Mouse (Mus musculus) MEL (cell line): ENCODE results near the gene Erlin1. TPM values are rescaled to one million over a fixed set of nuclear protein-coding genes. Genes with fewer than 3 reads are reported as not detected.

Experiments used
- DNase-seq: peaks from one replicate; pipeline ENCODE4 v3.0.0; 2011; ENCODE audit warnings: low read depth, low spot score
- H3K27ac ChIP-seq: 2 replicates; pipeline ENCODE4 v1.5.1; 2012; ENCODE audit warnings: low read depth, mild to moderate bottlenecking, control low read depth, low read length, moderate library complexity; ENCODE audit not compliant: control insufficient read depth
- H3K27me3 ChIP-seq, 2 experiments: fragments of 150-350 bp in 1 of 2; sonication (generic) in 1 of 2; 2 replicates each; pipeline ENCODE4 v1.6.1; 2012; ENCODE audit warnings: low read length in 2 of 2, mild to moderate bottlenecking in 2 of 2, improper control_type of control experiment in 1 of 2, moderate library complexity in 1 of 2; ENCODE audit not compliant: insufficient read depth in 2 of 2, control insufficient read depth in 1 of 2
- H3K36me3 ChIP-seq, 2 experiments: 2 replicates each; pipeline ENCODE4 v1.6.1; 2012 to 2014; ENCODE audit warnings: low read length in 2 of 2, improper control_type of control experiment in 1 of 2, inconsistent platforms in 1 of 2, mild to moderate bottlenecking in 1 of 2; ENCODE audit not compliant: insufficient read depth in 2 of 2, control insufficient read depth in 1 of 2
- H3K4me1 ChIP-seq, 2 experiments: fragments of 150-350 bp in 1 of 2; sonication (generic) in 1 of 2; 2 replicates each; pipeline ENCODE4 v1.6.1; 2012; ENCODE audit warnings: low read length in 2 of 2, improper control_type of control experiment in 1 of 2, mild to moderate bottlenecking in 1 of 2; ENCODE audit not compliant: insufficient read depth in 2 of 2, control insufficient read depth in 1 of 2
- H3K4me3 ChIP-seq, 2 experiments: fragments of 150-350 bp in 1 of 2; sonication (generic) in 1 of 2; 2 replicates each; pipeline ENCODE4 v1.5.1; 2012; ENCODE audit warnings: low read depth in 2 of 2, low read length in 2 of 2, mild to moderate bottlenecking in 2 of 2, moderate library complexity in 2 of 2, control low read depth in 1 of 2, improper control_type of control experiment in 1 of 2; ENCODE audit not compliant: control insufficient read depth in 1 of 2, insufficient read depth in 1 of 2
- H3K79me2 ChIP-seq: 2 replicates; pipeline ENCODE4 v1.6.1; 2012; ENCODE audit warnings: mild to moderate bottlenecking, low read length, moderate library complexity; ENCODE audit not compliant: control insufficient read depth, poor library complexity, insufficient read depth
- H3K9ac ChIP-seq: 2 replicates; pipeline ENCODE4 v1.6.1; 2012; ENCODE audit warnings: low read depth, mild to moderate bottlenecking, control low read depth, low read length, moderate library complexity; ENCODE audit not compliant: control insufficient read depth, poor library complexity, severe bottlenecking
- H3K9me3 ChIP-seq: fragments of 150-350 bp; sonication (generic); replicated peaks from 2 replicates; pipeline ENCODE4 v1.6.1; 2012; ENCODE audit warnings: mild to moderate bottlenecking, low read length, improper control_type of control experiment, moderate library complexity; ENCODE audit not compliant: insufficient read depth
- BHLHE40 ChIP-seq: IDR thresholded peaks from 2 replicates; pipeline ENCODE4 v1.6.1; 2012; ENCODE audit warnings: low read depth, mild to moderate bottlenecking, inconsistent platforms, low read length, improper control_type of control experiment, borderline replicate concordance
- CHD1 ChIP-seq: IDR thresholded peaks from 2 replicates; pipeline ENCODE4 v1.6.1; 2012; ENCODE audit warnings: low read depth, mild to moderate bottlenecking, inconsistent platforms, low read length, improper control_type of control experiment
- CHD2 ChIP-seq: IDR thresholded peaks from 2 replicates; pipeline ENCODE4 v1.6.1; 2011; ENCODE audit warnings: low read length, improper control_type of control experiment
- CTCF ChIP-seq, 3 experiments: IDR thresholded peaks in 2 of 3; conservative IDR thresholded peaks in 1 of 3; 2 replicates each; pipeline ENCODE4 v1.5.1; 2011 to 2012; ENCODE audit warnings: low read length in 3 of 3, low read depth in 2 of 3, mild to moderate bottlenecking in 2 of 3, improper control_type of control experiment in 1 of 3, inconsistent platforms in 1 of 3, mixed read lengths in 1 of 3, moderate library complexity in 1 of 3; ENCODE audit not compliant: control insufficient read depth in 1 of 3, insufficient read depth in 1 of 3, poor library complexity in 1 of 3, severe bottlenecking in 1 of 3
- ELF1 ChIP-seq: IDR thresholded peaks from 2 replicates; pipeline ENCODE4 v1.6.1; 2014; ENCODE audit warnings: low read depth, mild to moderate bottlenecking, inconsistent platforms, low read length, improper control_type of control experiment, moderate library complexity
- EP300 ChIP-seq, 2 experiments: IDR thresholded peaks; 2 replicates each; pipeline ENCODE4 v1.6.1; 2011; ENCODE audit warnings: improper control_type of control experiment in 2 of 2, low read length in 2 of 2, low read depth in 1 of 2, mild to moderate bottlenecking in 1 of 2
- ETS1 ChIP-seq: IDR thresholded peaks from 2 replicates; pipeline ENCODE4 v1.6.1; 2012; ENCODE audit warnings: low read depth, mild to moderate bottlenecking, inconsistent platforms, low read length, improper control_type of control experiment, moderate library complexity
- GABPA ChIP-seq: IDR thresholded peaks from 2 replicates; pipeline ENCODE4 v1.6.1; 2012; ENCODE audit warnings: low read depth, mild to moderate bottlenecking, inconsistent platforms, low read length, improper control_type of control experiment, moderate library complexity
- HCFC1 ChIP-seq: IDR thresholded peaks from 2 replicates; pipeline ENCODE4 v1.6.1; 2012; ENCODE audit warnings: low read depth, mild to moderate bottlenecking, inconsistent platforms, low read length, improper control_type of control experiment, moderate library complexity
- JUND ChIP-seq: IDR thresholded peaks from 2 replicates; pipeline ENCODE4 v1.6.1; 2011; ENCODE audit warnings: low read depth, mild to moderate bottlenecking, improper control_type of control experiment, low read length
- KAT2A ChIP-seq: conservative IDR thresholded peaks from 2 replicates; pipeline ENCODE4 v1.6.1; 2012; ENCODE audit warnings: low read depth, low read length, improper control_type of control experiment, inconsistent platforms
- MAFK ChIP-seq: IDR thresholded peaks from 2 replicates; pipeline ENCODE4 v1.6.1; 2011; ENCODE audit warnings: low read depth, mild to moderate bottlenecking, low read length, improper control_type of control experiment, borderline replicate concordance
- MAX ChIP-seq: IDR thresholded peaks from 2 replicates; pipeline ENCODE4 v1.6.1; 2011; ENCODE audit warnings: low read length, improper control_type of control experiment
- MAZ ChIP-seq: IDR thresholded peaks from 2 replicates; pipeline ENCODE4 v1.6.1; 2012; ENCODE audit warnings: low read depth, mild to moderate bottlenecking, inconsistent platforms, low read length, improper control_type of control experiment
- MEF2A ChIP-seq: IDR thresholded peaks from 2 replicates; pipeline ENCODE4 v1.6.1; 2014; ENCODE audit warnings: low read depth, mild to moderate bottlenecking, inconsistent platforms, low read length, improper control_type of control experiment; ENCODE audit not compliant: poor library complexity, insufficient replicate concordance, severe bottlenecking; ENCODE audit errors: extremely low read depth
- MXI1 ChIP-seq: IDR thresholded peaks from 2 replicates; pipeline ENCODE4 v1.6.1; 2011; ENCODE audit warnings: mild to moderate bottlenecking, low read depth, low read length, improper control_type of control experiment
- MYC ChIP-seq: IDR thresholded peaks from 2 replicates; pipeline ENCODE4 v1.6.1; 2011; ENCODE audit warnings: low read depth, mild to moderate bottlenecking, low read length, improper control_type of control experiment, moderate library complexity
- NELFE ChIP-seq: IDR thresholded peaks from 2 replicates; pipeline ENCODE4 v1.6.1; 2011; ENCODE audit warnings: low read depth, low read length, improper control_type of control experiment
- POLR2A ChIP-seq, 2 experiments: IDR thresholded peaks; 2 replicates each; pipeline ENCODE4 v1.6.1; 2011 to 2012; ENCODE audit warnings: low read length in 2 of 2, mild to moderate bottlenecking in 2 of 2, control low read depth in 1 of 2, improper control_type of control experiment in 1 of 2, low read depth in 1 of 2, moderate library complexity in 1 of 2; ENCODE audit not compliant: control insufficient read depth in 1 of 2, insufficient read depth in 1 of 2, poor library complexity in 1 of 2
- POLR2AphosphoS2 ChIP-seq: IDR thresholded peaks from 2 replicates; pipeline ENCODE4 v1.6.1; 2011; ENCODE audit warnings: low read length, improper control_type of control experiment
- RCOR1 ChIP-seq: IDR thresholded peaks from 2 replicates; pipeline ENCODE4 v1.6.1; 2012; ENCODE audit warnings: low read depth, mild to moderate bottlenecking, inconsistent platforms, low read length, improper control_type of control experiment
- TAL1 ChIP-seq: IDR thresholded peaks from 2 replicates; pipeline ENCODE4 v1.6.1; 2012; ENCODE audit warnings: mild to moderate bottlenecking, inconsistent platforms, low read length, moderate library complexity, mixed read lengths
- TBP ChIP-seq: IDR thresholded peaks from 2 replicates; pipeline ENCODE4 v1.8.0; 2011; ENCODE audit warnings: low read depth, low read length, improper control_type of control experiment
- TCF12 ChIP-seq: IDR thresholded peaks from 2 replicates; pipeline ENCODE4 v1.6.1; 2014; ENCODE audit warnings: low read depth, mild to moderate bottlenecking, inconsistent platforms, low read length, improper control_type of control experiment, moderate library complexity
- UBTF ChIP-seq: IDR thresholded peaks from 2 replicates; pipeline ENCODE4 v1.6.1; 2012; ENCODE audit warnings: low read depth, mild to moderate bottlenecking, inconsistent platforms, low read length, improper control_type of control experiment, moderate library complexity, borderline replicate concordance; ENCODE audit not compliant: insufficient read depth
- USF2 ChIP-seq, 2 experiments: IDR thresholded peaks; 2 replicates each; pipeline ENCODE4 v1.6.1; 2011 to 2012; ENCODE audit warnings: improper control_type of control experiment in 2 of 2, low read length in 2 of 2, borderline replicate concordance in 1 of 2, inconsistent platforms in 1 of 2, low read depth in 1 of 2, mild to moderate bottlenecking in 1 of 2; ENCODE audit not compliant: insufficient read depth in 1 of 2
- ZKSCAN1 ChIP-seq: IDR thresholded peaks from 2 replicates; pipeline ENCODE4 v1.6.1; 2012; ENCODE audit warnings: low read depth, mild to moderate bottlenecking, inconsistent platforms, low read length, improper control_type of control experiment, moderate library complexity
- ZMIZ1 ChIP-seq: IDR thresholded peaks from 2 replicates; pipeline ENCODE4 v1.6.1; 2012; ENCODE audit warnings: low read depth, mild to moderate bottlenecking, inconsistent platforms, low read length, improper control_type of control experiment, moderate library complexity
- polyA plus RNA-seq, 2 experiments: library from polyadenylated mRNA; stranded (reverse) in 1 of 2; unstranded in 1 of 2; fragments of >175 nt in 1 of 2; fragments of >200 nt in 1 of 2; gene quantifications; 2 replicates each; pipeline versions ENCODE4 v1.2.1 to v1.2.4; 2012; ENCODE audit warnings: low replicate concordance in 2 of 2, low read depth in 1 of 2; ENCODE audit not compliant: insufficient read length in 2 of 2, insufficient read depth in 1 of 2, missing spikeins in 1 of 2
- total RNA-seq: library from RNA; depleted of rRNA; stranded (reverse); fragments of 300-350 nt; gene quantifications from 2 replicates; pipeline ENCODE4 v1.2.3, GENCODE M21; 2012

The Erlin1 gene
- total and polyA plus RNA-seq, 3 experiments: 25.0 to 108 (median 39.5) TPM

DNA sequence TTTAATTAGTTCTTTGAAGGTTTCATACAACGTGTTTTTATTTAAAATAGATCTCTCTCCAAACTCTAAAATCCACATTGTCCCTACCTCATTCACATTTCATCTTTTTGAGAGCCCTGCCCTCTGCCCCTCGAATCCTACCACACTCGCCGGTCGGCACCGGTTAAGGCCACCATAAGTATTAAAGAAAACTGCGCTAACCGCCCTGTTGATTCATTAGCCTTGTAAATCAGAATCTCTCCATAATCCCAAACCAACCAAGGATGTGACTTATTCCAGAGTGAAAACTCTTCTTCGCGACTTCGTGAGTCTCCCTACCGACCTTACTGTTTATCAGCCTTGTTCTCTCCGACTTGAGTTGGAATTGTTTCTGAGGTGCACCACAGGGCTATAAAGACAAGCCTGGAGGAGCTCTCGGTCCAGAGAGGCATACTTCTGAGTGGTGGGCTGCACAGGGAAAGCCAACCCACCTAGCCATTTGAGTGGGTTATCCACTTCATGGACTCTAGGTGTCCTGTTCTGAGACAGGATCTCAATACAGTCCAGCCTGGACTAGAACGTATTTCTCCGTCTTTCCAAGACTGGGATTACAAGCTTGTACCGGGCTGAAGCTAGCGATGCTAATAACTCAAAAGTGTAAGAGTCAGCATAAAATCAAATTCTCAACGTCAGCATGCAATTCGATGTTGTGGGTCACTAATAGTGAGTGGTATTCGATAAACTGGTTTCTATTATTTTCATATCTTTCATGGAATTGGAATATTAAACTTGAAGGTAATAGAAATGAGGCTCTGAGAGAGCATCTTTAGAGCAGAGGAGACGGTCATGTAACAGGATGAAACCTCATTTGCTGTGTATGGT lies 38.3 kb upstream of the Erlin1 start:
- H3K4me3 ChIP-seq: peak overlapping the region; percentile 61 to 70
- H3K27me3 ChIP-seq: no peaks in the 10 kb centered on the region
- H3K9ac ChIP-seq: peak overlapping the region; percentile 90
- no peak for TF ChIP-seq MEF2A
- TF ChIP-seq MAFK: peak; percentile 64; the same call in 1 of the 2 replicates
- no peak for DNase-seq
- peaks cover 7 to 30% of the 10 kb centered on the region in 2 experiments for H3K36me3 ChIP-seq
- H3K27ac ChIP-seq: no peak overlapping the region
- H3K79me2 ChIP-seq: peaks cover 32% of the 10 kb centered on the region
- H3K9me3 ChIP-seq: no peaks in the 10 kb centered on the region
- H3K4me1 ChIP-seq: peaks cover 14 to 17% of the 10 kb centered on the region in 2 experiments

DNA sequence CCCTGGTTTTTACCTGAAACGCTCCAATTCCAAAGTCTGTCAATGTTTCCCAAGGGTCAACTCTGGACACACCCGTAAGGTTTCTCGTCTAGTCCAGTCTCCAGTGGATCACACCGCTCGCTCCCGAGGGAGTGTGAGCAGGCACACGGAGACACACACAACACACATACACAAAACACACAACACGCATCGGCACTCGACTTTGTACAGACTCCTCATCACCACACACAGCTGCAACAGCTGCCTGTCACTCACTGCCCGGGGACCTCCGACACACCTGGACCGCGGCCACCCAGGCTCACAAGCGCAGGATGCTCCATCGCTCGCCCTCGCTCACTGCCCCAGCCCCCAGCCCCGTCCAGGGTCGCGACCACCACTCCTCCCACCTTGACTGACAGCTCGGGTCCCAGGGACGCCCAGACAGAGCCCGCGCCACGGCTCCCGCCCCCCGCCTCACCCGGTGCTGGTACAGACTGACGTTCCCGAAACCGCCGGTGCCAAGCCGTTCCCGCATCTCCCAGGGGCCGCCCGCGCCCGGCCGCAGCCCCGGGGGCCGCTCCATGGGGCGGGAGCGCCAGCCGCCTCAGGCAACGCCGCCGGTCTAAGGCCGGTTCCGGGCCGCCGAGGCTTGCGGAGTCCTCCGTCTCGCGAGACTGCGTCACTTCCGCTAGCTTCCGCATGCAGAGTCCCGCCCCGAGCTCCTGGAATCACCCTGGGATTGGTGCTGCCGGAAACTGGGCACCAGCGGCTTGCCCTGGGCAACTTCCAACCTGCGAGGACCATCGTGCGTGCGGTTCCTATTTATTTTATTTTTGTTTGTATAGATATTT lies 37.5 kb upstream of the Erlin1 start, which contains the start of gene Chuk:
TSS of gene Chuk (minus strand) at position 650 of the 830 bp plus-strand sequence.
- H3K36me3 ChIP-seq: peaks cover 12 to 30% of the 10 kb centered on the region in 2 experiments
- H3K27ac ChIP-seq: no peak within 1 kb of the TSS
- peaks cover 32% of the 10 kb centered on the region for H3K79me2 ChIP-seq
- H3K4me3 ChIP-seq: peak within 1 kb of the TSS; percentile 70 to 91
- H3K9me3 ChIP-seq: no peaks in the 10 kb centered on the region
- peaks cover 14 to 17% of the 10 kb centered on the region in 2 experiments for H3K4me1 ChIP-seq
- H3K9ac ChIP-seq: peak within 1 kb of the TSS; percentile 90
- peak; percentile 98 for DNase-seq
- no peaks in the 10 kb centered on the region for H3K27me3 ChIP-seq
- TF ChIP-seq UBTF (no peak), MAX (peak; percentile 81), TBP (peak; percentile 77), CHD1 (no peak), POLR2A (IDR thresholded peaks at IDR 0.05; ENCODE audit: control insufficient read depth in 1 of 2, insufficient read depth in 1 of 2, low read depth in 1 of 2, low read length in 2 of 2, poor library complexity in 1 of 2) (peak; percentile 97 to 98), HCFC1 (peak; percentile 89), EP300 (IDR thresholded peaks at IDR 0.05; ENCODE audit: low read depth in 1 of 2, low read length in 2 of 2) (no peak), ZKSCAN1 (no peak), MXI1 (peak; percentile 88), MAFK (no peak), ETS1 (no peak), BHLHE40 (no peak), TCF12 (peak; percentile 49), MAZ (no peak), ELF1 (peak; percentile 94), POLR2AphosphoS2 (peak; percentile 97), CTCF (IDR thresholded peaks at IDR 0.05 in 2 of 3, conservative IDR thresholded peaks at IDR 0.05 in 1 of 3; ENCODE audit: control insufficient read depth in 1 of 3, insufficient read depth in 1 of 3, low read depth in 2 of 3, low read length in 3 of 3, poor library complexity in 1 of 3, severe bottlenecking in 1 of 3) (no peak), JUND (no peak), KAT2A (no peak; the same call in 1 of the 2 replicates), CHD2 (peak; percentile 97), ZMIZ1 (peak; percentile 91), USF2 (IDR thresholded peaks at IDR 0.05; ENCODE audit: borderline replicate concordance in 1 of 2, insufficient read depth in 1 of 2, low read depth in 1 of 2, low read length in 2 of 2) (no peak), MYC (peak; percentile 72; the same call in 1 of the 2 replicates), TAL1 (no peak), GABPA (no peak), NELFE (peak; percentile 95), RCOR1 (no peak)
